Mouse (Mus musculus): ENCODE measurements at regions not wholly inside any gene's neighbourhood (a gene's known extent, or its start where the extent isn't known, plus 50 kb on each side); places are given as distances from the start of the nearest gene placed in this dataset.

DNA sequence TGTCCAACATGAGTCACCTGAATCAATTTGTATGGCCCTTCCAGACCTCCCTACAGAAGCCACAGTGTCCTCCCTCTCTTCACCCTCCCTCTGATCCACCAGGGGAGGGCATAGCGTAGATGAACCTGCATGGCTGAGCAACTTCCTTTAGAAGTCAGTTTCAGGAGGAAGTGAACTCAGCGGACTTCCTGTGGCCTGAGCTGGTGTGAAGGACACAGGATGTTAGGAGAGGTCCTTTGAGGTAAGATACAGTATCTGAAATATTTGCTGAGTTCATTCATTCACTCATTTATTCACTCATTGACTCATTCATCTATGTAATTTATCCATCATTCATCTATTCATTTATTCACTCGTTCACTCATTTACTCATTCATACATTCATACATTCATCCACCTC lies 152.6 kb downstream of the Chst1 start:
- TF ChIP-seq CTCF (IDR thresholded peaks at IDR 0.05; ENCODE audit: low read depth) (no peak), EP300 (IDR thresholded peaks at IDR 0.05; ENCODE audit: low read depth) (no peak)
